Mouse (Mus musculus): Measurements from ENCODE around the gene Vil1.

The Vil1 gene

GRCm38 (mm10) chr1:74415143-74415542, 6.0 kb downstream of the Vil1 start:
- peak; percentile 46 for DNase-seq (ENCODE audit: low spot score)

GRCm38 (mm10) chr1:74418747-74419439, 9.7 kb downstream of the Vil1 start:
- DNase-seq (ENCODE audit: low spot score), result no peak

GRCm38 (mm10) chr1:74419440-74419794, 10.2 kb downstream of the Vil1 start:
- no peak for DNase-seq (ENCODE audit: low spot score)

DNA sequence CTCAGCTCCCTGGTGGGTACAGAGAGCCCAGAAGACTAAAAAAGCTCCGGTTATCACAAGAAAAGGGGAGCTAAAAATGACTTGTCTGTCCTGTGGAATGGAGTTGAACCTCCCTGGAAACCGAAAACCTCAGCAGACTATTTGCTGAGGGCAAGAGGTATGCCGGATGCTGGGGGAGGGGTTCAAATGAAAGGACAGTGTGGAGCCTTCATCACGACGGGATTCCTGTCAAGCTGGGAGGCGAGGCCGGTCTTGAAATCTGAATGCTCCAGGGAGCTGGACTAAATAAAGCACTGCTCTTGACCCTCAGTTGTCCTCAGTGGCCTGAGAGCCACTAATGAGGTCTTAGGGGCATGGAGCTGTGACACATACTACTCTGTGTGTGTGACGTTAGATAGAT, 14.0 kb downstream of the Vil1 start:
- peak; percentile 46 for DNase-seq (ENCODE audit: low spot score)

- DNase-seq (ENCODE audit: low spot score), result no peak
Observed at GRCm38 (mm10) chr1:74425845-74426244, 16.7 kb downstream of the Vil1 start.

GRCm38 (mm10) chr1:74433220-74433619, 24.0 kb downstream of the Vil1 start:
- DNase-seq (ENCODE audit: low spot score), result no peak

- DNase-seq (ENCODE audit: low spot score), result no peak
Observed at GRCm38 (mm10) chr1:74434596-74434995, 25.4 kb downstream of the Vil1 start.

DNA sequence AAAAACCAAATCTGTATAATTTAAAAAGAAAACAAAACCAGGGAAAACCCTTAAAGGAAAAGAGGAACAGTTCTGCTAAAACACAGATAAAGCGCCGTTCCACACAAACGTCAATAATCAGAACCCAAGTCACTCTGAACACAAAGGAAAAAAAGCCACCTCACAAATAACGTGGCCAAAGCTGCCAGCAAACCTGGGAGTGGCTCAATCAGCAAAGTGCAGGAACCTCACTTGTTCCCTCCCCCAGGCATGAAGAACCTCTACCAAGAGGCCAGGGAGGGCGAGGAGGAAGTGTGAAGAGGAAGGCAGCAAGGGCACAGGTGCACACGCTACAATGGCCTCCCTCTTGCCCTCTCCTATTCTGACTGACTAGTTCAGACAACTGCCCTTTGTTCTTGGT, 26.4 kb downstream of the Vil1 start:
- no peak for DNase-seq (ENCODE audit: low spot score)

- no peak for DNase-seq (ENCODE audit: low spot score)
Observed at GRCm38 (mm10) chr1:74437702-74438427, 28.7 kb downstream of the Vil1 start.

- no peak for DNase-seq (ENCODE audit: low spot score)
Observed at GRCm38 (mm10) chr1:74439166-74439876, 30.1 kb downstream of the Vil1 start.

DNA sequence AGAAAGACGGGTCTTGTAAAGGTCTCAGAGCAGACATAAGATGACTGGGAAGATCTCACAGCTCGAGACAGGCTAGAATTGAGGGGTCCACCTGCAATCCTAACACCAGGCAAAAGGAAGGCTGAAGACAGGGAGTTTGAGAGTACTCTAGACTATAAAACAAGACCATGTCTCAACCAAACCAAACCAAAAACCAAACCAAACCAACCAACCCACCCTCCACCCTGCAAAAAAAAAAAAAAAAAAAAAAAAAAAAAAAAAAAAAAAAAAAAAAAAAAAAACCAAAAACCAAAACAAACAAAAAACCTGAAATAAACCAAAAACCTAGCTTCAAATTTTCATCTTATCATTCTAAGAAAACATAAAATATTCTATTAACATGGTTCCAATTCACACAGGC, 35.4 kb downstream of the Vil1 start:
- no peak for DNase-seq (ENCODE audit: low spot score)

DNA sequence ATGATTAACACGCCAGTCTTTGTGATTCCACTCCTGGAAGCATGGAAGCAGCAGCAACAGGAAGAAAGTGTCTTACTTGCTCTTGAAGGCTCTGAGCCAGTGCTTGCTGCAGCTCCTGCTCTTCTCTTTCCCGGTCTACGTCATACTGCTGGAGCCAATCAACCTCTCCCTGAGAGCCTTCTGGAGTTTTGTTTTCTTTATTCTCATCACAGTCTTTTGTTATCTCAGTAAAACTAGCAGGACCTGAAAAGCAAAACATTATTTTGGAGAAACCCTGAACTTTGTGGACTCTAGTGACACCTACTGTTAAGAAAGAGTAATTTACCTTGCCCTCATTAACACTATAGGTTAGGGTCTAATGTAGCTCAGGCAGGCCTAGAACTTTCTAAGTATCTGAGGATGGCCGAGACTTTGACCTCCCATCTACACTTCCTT, 43.5 kb downstream of the Vil1 start:
- DNase-seq (ENCODE audit: low spot score), result peak; percentile 69

DNA sequence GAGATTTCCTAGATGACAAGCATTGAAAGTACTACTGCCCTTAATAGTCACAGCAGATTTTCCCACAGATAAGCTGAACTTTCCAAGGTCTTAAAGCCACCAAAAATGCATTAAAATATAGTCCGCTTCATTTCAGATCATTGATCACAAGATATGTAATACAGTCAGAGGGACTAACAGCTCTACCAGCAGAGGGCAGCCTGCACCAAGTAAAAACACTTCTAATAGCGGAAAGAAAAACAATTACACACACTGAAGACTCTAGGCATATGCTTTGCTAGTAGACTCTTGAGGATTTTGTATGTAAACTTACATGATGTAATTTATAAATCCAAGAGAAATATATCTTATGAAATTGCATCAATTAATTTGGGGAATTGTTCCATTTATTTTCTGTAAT, 51.1 kb downstream of the Vil1 start:
- DNase-seq (ENCODE audit: low spot score), result peak; percentile 59

Data from embryo, embryonic 10.5 days (tissue).